Mouse (Mus musculus) bone marrow macrophage, adult 2 months (primary cell): ENCODE data around the gene Gm47791.

Experiments used
- CTCF ChIP-seq: IDR thresholded peaks from 2 replicates; pipeline ENCODE4 v1.5.1; 2012; ENCODE audit warnings: low read depth, mild to moderate bottlenecking, low read length, moderate library complexity
- POLR2A ChIP-seq: IDR thresholded peaks from 2 replicates; pipeline ENCODE4 v1.6.1; 2012; ENCODE audit warnings: mild to moderate bottlenecking, low read depth, low read length, borderline replicate concordance

DNA sequence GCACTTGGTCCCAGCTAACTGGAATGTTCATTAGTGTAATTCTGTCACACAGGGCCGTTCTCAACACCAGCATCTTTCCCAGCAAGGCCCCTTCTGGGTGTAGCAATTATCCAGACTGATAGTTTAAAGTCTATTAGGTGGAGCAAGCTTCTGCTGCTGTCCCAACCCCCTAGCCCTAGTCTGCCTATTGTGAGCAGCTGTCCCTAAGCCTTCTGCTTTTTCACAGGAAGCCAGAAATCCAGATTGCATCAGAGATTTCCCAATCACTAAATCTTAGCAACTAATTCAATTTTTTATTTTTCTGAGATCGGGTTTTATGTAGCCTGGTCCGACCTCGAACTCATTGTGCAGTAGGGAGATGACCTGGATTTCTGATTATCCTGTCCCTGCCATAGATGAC lies 27.9 kb upstream of the Gm47791 start:
- TF ChIP-seq POLR2A = no peak
- no peak for TF ChIP-seq CTCF
